Mouse (Mus musculus): ENCODE measurements at regions not wholly inside any gene's neighbourhood (a gene's known extent, or its start where the extent isn't known, plus 50 kb on each side); places are given as distances from the start of the nearest gene placed in this dataset.

DNA sequence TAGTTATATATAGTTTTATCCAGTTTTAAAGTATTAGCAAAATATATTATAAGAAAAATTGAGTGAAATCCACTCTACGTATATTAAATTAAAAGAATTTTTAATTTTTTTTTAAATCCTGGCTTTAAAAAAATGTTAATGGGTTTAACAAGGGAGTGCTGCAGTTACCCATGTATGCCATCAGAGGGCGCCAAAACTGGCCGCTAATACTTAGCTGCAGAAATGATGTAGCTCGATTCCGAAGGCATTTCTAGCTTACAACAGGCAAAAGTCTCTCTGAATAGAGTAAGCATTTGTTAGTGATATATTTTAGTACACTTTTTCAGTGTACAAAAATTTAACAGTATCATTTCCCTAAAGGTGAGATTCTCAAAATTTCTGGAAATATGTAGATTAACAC lies 73.1 kb downstream of the Olfr444 start:
- DNase-seq (ENCODE audit: low spot score) = peak; percentile 63

Data from embryo, embryonic 10.5 days (tissue).